Mouse (Mus musculus) limb, embryonic 13.5 days (tissue): ENCODE measurements at regions not wholly inside any gene's neighbourhood (a gene's known extent, or its start where the extent isn't known, plus 50 kb on each side); places are given as distances from the start of the nearest gene placed in this dataset.

Source experiments
- ATAC-seq: fragments of 200-750 bp; cut with Nextera tagmentation; 2 replicates; pipeline ENCODE4 v1.8.0; 2017; ENCODE audit warnings: low read depth, moderate number of reproducible peaks, moderate TSS enrichment; ENCODE audit not compliant: low FRiP score
- H3K27ac ChIP-seq: fragments of 300-500 bp; sonication (generic); 2 replicates; pipeline ENCODE4 v1.5.1; 2015; ENCODE audit warnings: inconsistent platforms, mild to moderate bottlenecking, moderate library complexity
- H3K27me3 ChIP-seq: fragments of 300-500 bp; sonication (generic); 2 replicates; pipeline ENCODE4 v1.6.1; 2015; ENCODE audit warnings: mild to moderate bottlenecking, inconsistent platforms
- H3K36me3 ChIP-seq: fragments of 300-500 bp; sonication (generic); 2 replicates; pipeline ENCODE4 v1.6.1; 2015; ENCODE audit warnings: inconsistent platforms, mild to moderate bottlenecking, moderate library complexity
- H3K4me1 ChIP-seq: fragments of 300-500 bp; sonication (generic); 2 replicates; pipeline ENCODE4 v1.6.1; 2015; ENCODE audit warnings: inconsistent platforms
- H3K4me2 ChIP-seq: fragments of 300-500 bp; sonication (generic); replicated peaks from 2 replicates; pipeline ENCODE4 v1.6.1; 2015; ENCODE audit warnings: inconsistent platforms, mild to moderate bottlenecking, moderate library complexity
- H3K4me3 ChIP-seq: fragments of 300-500 bp; sonication (generic); 2 replicates; pipeline ENCODE4 v1.5.1; 2015; ENCODE audit warnings: moderate library complexity, mild to moderate bottlenecking, inconsistent platforms
- H3K9ac ChIP-seq: fragments of 300-500 bp; sonication (generic); 2 replicates; pipeline ENCODE4 v1.6.1; 2015; ENCODE audit warnings: mild to moderate bottlenecking, inconsistent platforms
- H3K9me3 ChIP-seq: fragments of 300-500 bp; sonication (generic); 2 replicates; pipeline ENCODE4 v1.6.1; 2016; ENCODE audit warnings: inconsistent platforms
- WGBS: fragments of 180-500 bp; shearing (Covaris S2); methylation state at CpG from one replicate; pipeline ENCODE4 v1.1.7; 2015; 5-methylcytosine and 5-hydroxymethylcytosine counted together

DNA sequence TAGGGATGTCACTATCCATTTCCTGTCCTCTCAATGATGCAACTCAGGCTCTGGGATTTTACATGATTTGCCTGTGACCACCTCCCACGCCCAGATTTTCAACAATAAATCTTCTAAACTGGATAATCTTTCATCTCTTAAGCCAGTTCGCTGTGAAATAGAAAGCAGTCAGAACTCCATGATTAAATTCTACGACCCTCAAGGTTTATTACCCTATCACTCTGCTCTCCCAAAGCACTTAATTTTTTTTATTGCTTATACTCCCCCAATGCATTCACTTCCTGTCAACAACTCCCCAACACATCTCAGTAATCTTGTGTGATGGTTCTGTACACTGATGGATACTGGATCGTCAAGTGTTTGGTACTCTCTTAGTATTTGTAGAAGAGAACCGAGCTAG, 439.5 kb upstream of the Arpp21 start:
- 31% methylated on average over 5 of the region's 5 CpGs for whole genome bisulfite sequencing
- H3K4me2 ChIP-seq = no peak overlapping the region
- H3K27ac ChIP-seq = no peak overlapping the region
- no peak overlapping the region for H3K9ac ChIP-seq
- no peaks in the 10 kb centered on the region for H3K27me3 ChIP-seq
- H3K9me3 ChIP-seq = no peaks in the 10 kb centered on the region
- no peaks in the 10 kb centered on the region for H3K36me3 ChIP-seq
- ATAC-seq = no peak
- H3K4me3 ChIP-seq = no peak overlapping the region
- H3K4me1 ChIP-seq = no peaks in the 10 kb centered on the region
